Mouse (Mus musculus) heart, postnatal 0 days (tissue): Measurements from ENCODE around the gene Evl.

Experiments used
- CTCF ChIP-seq: IDR thresholded peaks from 2 replicates; pipeline ENCODE4 v1.5.1; 2016; ENCODE audit warnings: antibody characterized with exemption, control low read depth, low read depth
- EP300 ChIP-seq: IDR thresholded peaks from 2 replicates; pipeline ENCODE4 v1.6.1; 2016; ENCODE audit warnings: antibody characterized with exemption, low read depth

DNA sequence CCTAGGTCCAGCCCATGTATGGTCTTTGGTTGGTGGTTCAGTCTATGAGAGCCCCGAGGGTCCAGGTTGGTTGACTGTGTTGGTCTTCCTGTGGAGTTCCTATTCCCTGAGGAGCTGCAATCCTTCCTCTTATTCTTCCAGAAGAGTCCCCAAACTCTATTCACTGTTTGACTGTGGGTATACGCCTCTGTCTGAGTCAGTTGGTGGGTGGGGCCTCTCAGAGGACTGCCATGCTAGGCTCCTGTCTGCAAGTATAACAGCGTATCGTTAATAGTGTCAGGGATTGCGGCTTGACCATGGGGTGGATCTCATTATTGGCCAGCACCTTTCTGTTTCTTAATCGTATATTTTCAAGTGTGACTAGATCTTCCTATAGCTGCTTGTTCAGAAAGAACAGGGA is 154.9 kb downstream of the Evl start:
- no peak for TF ChIP-seq EP300
- TF ChIP-seq CTCF = no peak
